Mouse (Mus musculus) liver, embryonic 14.5 days (tissue): ENCODE results near the gene Gm42742.

Experiments used
- CTCF ChIP-seq: IDR thresholded peaks from 2 replicates; pipeline ENCODE4 v1.5.1; 2016; ENCODE audit warnings: antibody characterized with exemption, low read depth, control low read depth
- EP300 ChIP-seq: IDR thresholded peaks from 2 replicates; pipeline ENCODE4 v1.6.1; 2016; ENCODE audit warnings: antibody characterized with exemption, low read depth

- TF ChIP-seq CTCF (no peak), EP300 (no peak)
These were observed 4.4 kb downstream of the Gm42742 start for GRCm38 (mm10) chr7:127016486-127016938.
